Mouse (Mus musculus): ENCODE data around the gene Amn1.
"Not testable (repeated sequence)": the region's sequence is repeated elsewhere in the genome, so short reads cannot be mapped to it uniquely, and the experiment has no call there.

Amn1 gene

GRCm38 (mm10) chr6:149188041-149188924 is at the start of gene Amn1:
Gene Amn1 (minus strand): TSS chr6:149188712.
- peak; percentile 86 for DNase-seq (ENCODE audit: low spot score)

- DNase-seq (ENCODE audit: low spot score) = no peak
Measured at GRCm38 (mm10) chr6:149236807-149237206, 48.3 kb upstream of the Amn1 start.

- DNase-seq (ENCODE audit: low spot score) = no peak
Measured at GRCm38 (mm10) chr6:149233918-149234317, 45.4 kb upstream of the Amn1 start.

- DNase-seq (ENCODE audit: low spot score) = no peak
Measured at GRCm38 (mm10) chr6:149224751-149225150, 36.2 kb upstream of the Amn1 start.

GRCm38 (mm10) chr6:149221296-149221695 is 32.8 kb upstream of the Amn1 start:
- no peak for DNase-seq (ENCODE audit: low spot score)

GRCm38 (mm10) chr6:149198572-149198971 is 10.1 kb upstream of the Amn1 start:
- no peak for DNase-seq (ENCODE audit: low spot score)

- no peak for DNase-seq (ENCODE audit: low spot score)
Measured at GRCm38 (mm10) chr6:149197116-149197515, 8.6 kb upstream of the Amn1 start.

- peak; percentile 26 for DNase-seq (ENCODE audit: low spot score)
Measured at GRCm38 (mm10) chr6:149193276-149193905, 4.9 kb upstream of the Amn1 start.

- DNase-seq (ENCODE audit: low spot score) = not testable (repeated sequence)
Measured at GRCm38 (mm10) chr6:149191951-149192350, 3.4 kb upstream of the Amn1 start.

- DNase-seq (ENCODE audit: low spot score) = no peak
Measured at GRCm38 (mm10) chr6:149189340-149189922, 919 bp upstream of the Amn1 start.

- no peak for DNase-seq (ENCODE audit: low spot score)
Measured at GRCm38 (mm10) chr6:149188925-149189257, 379 bp upstream of the Amn1 start.

- no peak for DNase-seq (ENCODE audit: low spot score)
Measured at GRCm38 (mm10) chr6:149187371-149187770, 1.1 kb downstream of the Amn1 start.

- no peak for DNase-seq (ENCODE audit: low spot score)
Measured at GRCm38 (mm10) chr6:149184007-149184406, 4.5 kb downstream of the Amn1 start.

- DNase-seq (ENCODE audit: low spot score) = no peak
Measured at GRCm38 (mm10) chr6:149179064-149179463, 9.4 kb downstream of the Amn1 start.

GRCm38 (mm10) chr6:149174932-149175570 is 13.5 kb downstream of the Amn1 start:
- DNase-seq (ENCODE audit: low spot score) = no peak

GRCm38 (mm10) chr6:149173831-149174625 is 14.5 kb downstream of the Amn1 start:
- no peak for DNase-seq (ENCODE audit: low spot score)

GRCm38 (mm10) chr6:149169965-149170364 is 18.5 kb downstream of the Amn1 start:
- not testable (repeated sequence) for DNase-seq (ENCODE audit: low spot score)

GRCm38 (mm10) chr6:149168436-149168835 is 20.1 kb downstream of the Amn1 start:
- no peak for DNase-seq (ENCODE audit: low spot score)

GRCm38 (mm10) chr6:149167672-149168071 is 20.8 kb downstream of the Amn1 start:
- no peak for DNase-seq (ENCODE audit: low spot score)

- not testable (repeated sequence) for DNase-seq (ENCODE audit: low spot score)
Measured at GRCm38 (mm10) chr6:149167038-149167437, 21.5 kb downstream of the Amn1 start.

- no peak for DNase-seq (ENCODE audit: low spot score)
Measured at GRCm38 (mm10) chr6:149155031-149155841, 33.3 kb downstream of the Amn1 start.
